Mouse (Mus musculus): ENCODE results near the gene Gdf7. TPM values are rescaled to one million over a fixed set of nuclear protein-coding genes. Genes with fewer than 3 reads are reported as not detected.

Gdf7 gene
- polyA plus RNA-seq, 1 experiment from 2014 or later: 0.16 TPM

- Histone ChIP-seq H3K4me3 (ENCODE audit: low read depth, low read length) (no peak overlapping the region), H3K27ac (ENCODE audit: low read length) (no peak overlapping the region), H3K4me1 (ENCODE audit: control insufficient read depth, insufficient read depth, low read length) (no peaks in the 10 kb centered on the region; the same call in 1 of the 2 replicates), H3K4me2 (ENCODE audit: low read length) (no peak overlapping the region), H3K9me3 (replicated peaks; ENCODE audit: control insufficient read depth, low read length, poor library complexity, severe bottlenecking) (no peaks in the 10 kb centered on the region), H3K9ac (ENCODE audit: low read depth, low read length) (0 out of 2 replicates have a peak overlapping the region, but pooled peaks have one; percentile 4), H3K27me3 (ENCODE audit: control insufficient read depth, insufficient read depth, low read depth, low read length) (no peaks in the 10 kb centered on the region), H3K36me3 (ENCODE audit: control insufficient read depth, insufficient read depth, low read length) (peaks cover 17% of the 10 kb centered on the region)
- 28% methylated on average over 13 of the region's 13 CpGs for WGBS
- ATAC-seq: no peak
These were observed 38.0 kb upstream of the Gdf7 start for GRCm38 (mm10) chr12:8339591-8340319.

- Histone ChIP-seq H3K27me3 (ENCODE audit: control insufficient read depth, insufficient read depth, low read depth, low read length) (no peaks in the 10 kb centered on the region), H3K4me3 (ENCODE audit: low read depth, low read length) (no peak overlapping the region), H3K4me1 (ENCODE audit: control insufficient read depth, insufficient read depth, low read length) (no peaks in the 10 kb centered on the region; the same call in 1 of the 2 replicates), H3K4me2 (ENCODE audit: low read length) (no peak overlapping the region), H3K9ac (ENCODE audit: low read depth, low read length) (no peak overlapping the region), H3K9me3 (replicated peaks; ENCODE audit: control insufficient read depth, low read length, poor library complexity, severe bottlenecking) (no peaks in the 10 kb centered on the region), H3K27ac (ENCODE audit: low read length) (no peak overlapping the region), H3K36me3 (ENCODE audit: control insufficient read depth, insufficient read depth, low read length) (peaks cover 17% of the 10 kb centered on the region)
- 55% methylated on average over 8 of the region's 8 CpGs for WGBS
- no peak for ATAC-seq
These were observed 37.2 kb upstream of the Gdf7 start for GRCm38 (mm10) chr12:8338918-8339317.

GRCm38 (mm10) chr12:8338491-8338890 lies 36.7 kb upstream of the Gdf7 start:
- Histone ChIP-seq H3K27ac (ENCODE audit: low read length) (no peak overlapping the region), H3K27me3 (ENCODE audit: control insufficient read depth, insufficient read depth, low read depth, low read length) (no peaks in the 10 kb centered on the region), H3K4me1 (ENCODE audit: control insufficient read depth, insufficient read depth, low read length) (no peaks in the 10 kb centered on the region; the same call in 1 of the 2 replicates), H3K36me3 (ENCODE audit: control insufficient read depth, insufficient read depth, low read length) (peaks cover 17% of the 10 kb centered on the region), H3K4me2 (ENCODE audit: low read length) (no peak overlapping the region), H3K9ac (ENCODE audit: low read depth, low read length) (no peak overlapping the region), H3K9me3 (replicated peaks; ENCODE audit: control insufficient read depth, low read length, poor library complexity, severe bottlenecking) (no peaks in the 10 kb centered on the region), H3K4me3 (ENCODE audit: low read depth, low read length) (no peak overlapping the region)
- ATAC-seq: no peak
- WGBS: 38% methylated on average over 4 of the region's 4 CpGs

- Histone ChIP-seq H3K9ac (ENCODE audit: low read depth, low read length) (no peak overlapping the region), H3K27me3 (ENCODE audit: control insufficient read depth, insufficient read depth, low read depth, low read length) (no peaks in the 10 kb centered on the region), H3K4me2 (ENCODE audit: low read length) (no peak overlapping the region), H3K36me3 (ENCODE audit: control insufficient read depth, insufficient read depth, low read length) (peaks cover 15% of the 10 kb centered on the region), H3K27ac (ENCODE audit: low read length) (no peak overlapping the region), H3K4me1 (ENCODE audit: control insufficient read depth, insufficient read depth, low read length) (no peaks in the 10 kb centered on the region; the same call in 1 of the 2 replicates), H3K4me3 (ENCODE audit: low read depth, low read length) (no peak overlapping the region), H3K9me3 (replicated peaks; ENCODE audit: control insufficient read depth, low read length, poor library complexity, severe bottlenecking) (no peaks in the 10 kb centered on the region)
- 74% methylated on average over 12 of the region's 12 CpGs for WGBS
- no peak for ATAC-seq
These were observed 35.7 kb upstream of the Gdf7 start for GRCm38 (mm10) chr12:8337286-8338060.

- Histone ChIP-seq H3K9ac (ENCODE audit: low read depth, low read length) (no peak overlapping the region), H3K27ac (ENCODE audit: low read length) (no peak overlapping the region), H3K4me1 (ENCODE audit: control insufficient read depth, insufficient read depth, low read length) (no peaks in the 10 kb centered on the region; the same call in 1 of the 2 replicates), H3K27me3 (ENCODE audit: control insufficient read depth, insufficient read depth, low read depth, low read length) (no peaks in the 10 kb centered on the region), H3K9me3 (replicated peaks; ENCODE audit: control insufficient read depth, low read length, poor library complexity, severe bottlenecking) (no peaks in the 10 kb centered on the region), H3K4me2 (ENCODE audit: low read length) (no peak overlapping the region), H3K4me3 (ENCODE audit: low read depth, low read length) (no peak overlapping the region), H3K36me3 (ENCODE audit: control insufficient read depth, insufficient read depth, low read length) (peaks cover 13% of the 10 kb centered on the region; the same call in 1 of the 2 replicates)
- WGBS: 87% methylated on average over 10 of the region's 10 CpGs
- no peak for ATAC-seq
These were observed 35.0 kb upstream of the Gdf7 start for GRCm38 (mm10) chr12:8336601-8337285.

GRCm38 (mm10) chr12:8335503-8335902 lies 33.7 kb upstream of the Gdf7 start:
- Histone ChIP-seq H3K9me3 (replicated peaks; ENCODE audit: control insufficient read depth, low read length, poor library complexity, severe bottlenecking) (no peaks in the 10 kb centered on the region), H3K27me3 (ENCODE audit: control insufficient read depth, insufficient read depth, low read depth, low read length) (no peaks in the 10 kb centered on the region), H3K9ac (ENCODE audit: low read depth, low read length) (no peak overlapping the region), H3K4me3 (ENCODE audit: low read depth, low read length) (no peak overlapping the region), H3K36me3 (ENCODE audit: control insufficient read depth, insufficient read depth, low read length) (peaks cover 13% of the 10 kb centered on the region; the same call in 1 of the 2 replicates), H3K4me2 (ENCODE audit: low read length) (no peak overlapping the region), H3K27ac (ENCODE audit: low read length) (no peak overlapping the region), H3K4me1 (ENCODE audit: control insufficient read depth, insufficient read depth, low read length) (no peaks in the 10 kb centered on the region; the same call in 1 of the 2 replicates)
- WGBS: 96% methylated on average over 2 of the region's 2 CpGs
- ATAC-seq: no peak

GRCm38 (mm10) chr12:8334261-8334660 lies 32.5 kb upstream of the Gdf7 start:
- ATAC-seq: no peak
- no peaks in the 10 kb centered on the region for H3K9me3 ChIP-seq (replicated peaks; ENCODE audit: control insufficient read depth, low read length, poor library complexity, severe bottlenecking)
- H3K36me3 ChIP-seq (ENCODE audit: control insufficient read depth, insufficient read depth, low read length): peaks cover 10% of the 10 kb centered on the region; the same call in 1 of the 2 replicates
- no peak overlapping the region for H3K9ac ChIP-seq (ENCODE audit: low read depth, low read length)
- H3K4me3 ChIP-seq (ENCODE audit: low read depth, low read length): no peak overlapping the region
- no peaks in the 10 kb centered on the region for H3K27me3 ChIP-seq (ENCODE audit: control insufficient read depth, insufficient read depth, low read depth, low read length)
- H3K4me1 ChIP-seq (ENCODE audit: control insufficient read depth, insufficient read depth, low read length): no peaks in the 10 kb centered on the region
- H3K4me2 ChIP-seq (ENCODE audit: low read length): no peak overlapping the region
- WGBS: 86% methylated on average over 4 of the region's 4 CpGs
- H3K27ac ChIP-seq (ENCODE audit: low read length): no peak overlapping the region

GRCm38 (mm10) chr12:8333617-8334016 lies 31.9 kb upstream of the Gdf7 start:
- WGBS: 94% methylated on average over 8 of the region's 8 CpGs
- no peak overlapping the region for H3K4me2 ChIP-seq (ENCODE audit: low read length)
- no peak for ATAC-seq
- H3K9me3 ChIP-seq (replicated peaks; ENCODE audit: control insufficient read depth, low read length, poor library complexity, severe bottlenecking): no peaks in the 10 kb centered on the region
- no peaks in the 10 kb centered on the region for H3K27me3 ChIP-seq (ENCODE audit: control insufficient read depth, insufficient read depth, low read depth, low read length)
- no peak overlapping the region for H3K27ac ChIP-seq (ENCODE audit: low read length)
- peaks cover 10% of the 10 kb centered on the region; the same call in 1 of the 2 replicates for H3K36me3 ChIP-seq (ENCODE audit: control insufficient read depth, insufficient read depth, low read length)
- H3K9ac ChIP-seq (ENCODE audit: low read depth, low read length): no peak overlapping the region
- H3K4me3 ChIP-seq (ENCODE audit: low read depth, low read length): no peak overlapping the region
- H3K4me1 ChIP-seq (ENCODE audit: control insufficient read depth, insufficient read depth, low read length): no peaks in the 10 kb centered on the region
